Mouse (Mus musculus) regulatory T cell (primary cell): ENCODE measurements around the gene Synpo2.

Source experiments
- in situ Hi-C: fragments of 300-600 bp; cut with MboI, MseI; formaldehyde crosslinking; loops from one replicate; pipeline ENCODE4 v1.15.1; 2025; ENCODE audit warnings: high pct_unique_total_duplicates

The Synpo2 gene

GRCm38 (mm10) chr3:123095111-123095510 lies 140.8 kb downstream of the Synpo2 start:
- in situ Hi-C loops: loop anchor here (5.0 kb wide), 1 partner anchor 163 kb away; no protein-coding TSS in a partner anchor

DNA sequence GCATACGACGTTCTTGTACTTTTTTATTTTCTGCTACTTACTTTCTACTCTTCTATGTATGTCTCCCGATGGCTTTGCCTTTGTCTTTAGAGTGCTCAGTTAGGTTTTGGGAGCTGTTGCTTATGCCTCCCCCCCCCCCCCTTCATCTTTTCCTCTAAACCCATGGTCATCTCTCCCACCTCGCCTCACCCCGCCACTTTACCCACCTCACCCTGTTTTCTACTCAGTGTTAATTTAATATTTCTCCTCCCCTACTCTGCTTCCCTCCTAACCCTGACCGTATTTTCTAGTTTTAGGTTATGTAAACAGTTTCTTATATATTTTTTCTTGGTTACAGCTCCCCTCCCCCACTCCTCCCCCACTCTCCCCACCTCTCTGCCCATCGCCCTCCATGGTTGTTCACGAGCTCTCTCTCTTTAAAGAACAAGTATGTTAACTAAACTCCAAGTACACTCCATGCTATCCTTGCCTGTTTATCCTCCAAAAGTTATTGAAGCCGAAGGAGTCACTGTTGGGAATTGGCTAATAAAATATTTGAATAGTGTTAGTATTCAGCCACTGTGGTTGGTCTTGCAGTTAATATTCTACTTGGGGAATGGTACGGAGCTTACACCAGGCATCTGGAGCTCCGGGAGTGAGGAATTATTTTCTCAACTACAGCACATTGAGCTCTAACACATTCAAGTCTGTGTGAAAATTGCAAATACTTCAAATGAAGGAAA lies 142.1 kb downstream of the Synpo2 start:
- in situ Hi-C loops: no loop called here

GRCm38 (mm10) chr3:123092913-123093639 lies 142.9 kb downstream of the Synpo2 start:
- in situ Hi-C loops: no loop called here

GRCm38 (mm10) chr3:123092442-123092841 lies 143.5 kb downstream of the Synpo2 start:
- in situ Hi-C loops: no loop called here

- in situ Hi-C loops: no loop called here
Observed at GRCm38 (mm10) chr3:123089297-123090020, 146.5 kb downstream of the Synpo2 start.

- in situ Hi-C loops: no loop called here
Observed at GRCm38 (mm10) chr3:123088284-123088683, 147.7 kb downstream of the Synpo2 start.

- in situ Hi-C loops: no loop called here
Observed at GRCm38 (mm10) chr3:123085871-123086501, 150.0 kb downstream of the Synpo2 start.

- in situ Hi-C loops: no loop called here
Observed at GRCm38 (mm10) chr3:123081665-123082064, 154.3 kb downstream of the Synpo2 start.

GRCm38 (mm10) chr3:123080943-123081342 lies 155.0 kb downstream of the Synpo2 start:
- in situ Hi-C loops: no loop called here

GRCm38 (mm10) chr3:123080017-123080725 lies 155.8 kb downstream of the Synpo2 start:
- in situ Hi-C loops: no loop called here

- in situ Hi-C loops: no loop called here
Observed at GRCm38 (mm10) chr3:123075759-123076158, 160.2 kb downstream of the Synpo2 start.

- in situ Hi-C loops: no loop called here
Observed at GRCm38 (mm10) chr3:123075034-123075433, 160.9 kb downstream of the Synpo2 start.

- in situ Hi-C loops: no loop called here
Observed at GRCm38 (mm10) chr3:123073351-123073750, 162.6 kb downstream of the Synpo2 start.

DNA sequence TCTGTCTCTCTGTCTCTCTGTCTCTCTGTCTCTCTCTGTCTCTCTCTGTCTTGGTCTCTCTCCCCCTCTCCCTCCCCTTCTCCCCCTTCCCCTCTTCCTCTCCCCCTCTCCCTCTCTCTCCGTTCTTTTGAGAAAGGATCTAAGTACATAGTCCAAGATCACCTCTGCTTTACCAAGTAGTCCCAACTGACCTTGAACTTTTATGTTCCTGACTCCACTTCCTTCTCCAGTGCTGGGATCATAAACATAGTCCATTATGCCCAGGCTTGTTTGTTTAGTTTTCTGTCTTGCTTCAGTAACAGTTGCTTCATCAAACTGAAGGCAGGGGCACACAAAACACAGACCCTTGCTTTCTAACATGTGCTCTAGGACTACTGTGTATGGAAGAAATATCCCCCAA lies 163.5 kb downstream of the Synpo2 start:
- in situ Hi-C loops: no loop called here

GRCm38 (mm10) chr3:123070996-123071395 lies 165.0 kb downstream of the Synpo2 start:
- in situ Hi-C loops: no loop called here

GRCm38 (mm10) chr3:123066836-123067235 lies 169.1 kb downstream of the Synpo2 start:
- in situ Hi-C loops: no loop called here

DNA sequence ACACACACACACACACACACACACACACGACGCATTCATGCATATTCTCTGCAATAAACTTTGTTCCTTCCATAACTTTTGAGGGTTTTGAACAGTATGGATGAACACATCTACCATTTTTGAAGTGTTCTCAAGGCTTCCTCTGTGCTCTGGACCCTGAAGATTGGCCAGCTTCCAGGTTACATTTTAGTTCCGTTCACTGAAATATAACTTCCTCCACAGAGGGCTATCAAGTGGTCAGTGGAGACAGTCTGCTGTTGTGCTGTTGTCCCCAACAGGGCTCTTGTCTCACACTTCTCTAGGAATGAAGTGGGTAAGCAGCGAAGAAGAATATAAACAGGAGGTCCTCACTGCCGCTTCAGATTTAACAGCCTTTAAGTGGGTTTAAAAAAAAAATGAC lies 170.5 kb downstream of the Synpo2 start:
- in situ Hi-C loops: no loop called here

DNA sequence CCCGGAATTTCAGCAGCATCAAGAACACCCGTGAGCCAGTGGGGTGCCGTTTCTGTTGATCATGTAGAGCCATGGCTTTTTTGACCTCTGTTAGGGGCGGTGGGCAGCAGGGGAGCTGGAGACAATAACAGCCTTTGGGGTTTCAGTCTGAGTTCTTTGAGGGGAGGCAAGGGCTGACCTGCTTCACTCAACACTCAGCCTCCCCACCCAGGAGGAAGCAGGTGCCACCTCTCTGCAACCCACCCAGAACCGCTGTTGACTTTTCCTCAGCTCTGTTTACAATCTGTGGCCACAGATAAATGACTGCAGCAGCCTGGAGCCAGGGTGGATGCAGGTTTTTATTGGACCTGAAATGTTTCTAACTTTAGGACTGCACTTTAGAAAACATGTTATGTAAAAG lies 171.8 kb downstream of the Synpo2 start:
- in situ Hi-C loops: no loop called here

DNA sequence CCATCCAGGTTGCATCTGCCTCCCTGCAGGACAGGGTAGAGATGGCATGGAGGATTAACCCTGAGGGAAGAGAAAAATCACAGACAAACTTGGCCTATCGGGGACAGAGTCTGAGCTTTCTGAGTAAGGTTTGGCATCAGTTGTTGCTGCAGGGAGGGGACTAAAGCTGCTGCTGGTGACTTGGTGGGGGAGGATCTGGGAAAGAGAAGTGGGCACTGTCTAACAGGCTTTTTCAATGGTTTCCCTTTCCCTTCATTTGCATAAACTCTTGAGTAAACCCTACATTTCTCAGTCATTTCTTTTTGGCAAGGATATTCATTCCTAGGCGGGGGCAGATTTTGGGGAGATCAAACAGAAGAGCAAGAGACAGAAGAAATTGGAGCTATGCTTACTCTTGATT lies 174.0 kb downstream of the Synpo2 start:
- in situ Hi-C loops: no loop called here

DNA sequence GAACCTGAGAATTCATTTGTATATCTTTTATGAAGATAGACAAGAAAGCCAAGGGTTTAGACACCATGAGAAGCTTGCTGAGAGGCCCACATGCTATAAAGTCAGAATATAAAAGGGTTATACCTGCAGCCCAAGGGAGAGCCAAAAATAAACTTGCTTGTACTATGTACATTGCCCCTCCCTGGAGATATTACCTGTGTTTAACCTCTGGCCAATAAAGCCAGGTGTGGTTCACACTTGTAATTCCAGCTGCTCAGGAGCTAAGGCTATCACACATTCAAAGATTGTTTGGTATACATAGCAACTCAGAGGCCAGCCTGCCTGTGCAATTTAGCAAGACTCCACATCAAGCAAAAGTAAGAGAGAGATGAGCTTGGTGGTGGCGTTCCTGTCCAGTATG lies 177.1 kb downstream of the Synpo2 start:
- in situ Hi-C loops: loop anchor here (5.0 kb wide), 1 partner anchor 43 kb away; no protein-coding TSS in a partner anchor

- in situ Hi-C loops: no loop called here
Observed at GRCm38 (mm10) chr3:123054178-123054577, 181.8 kb downstream of the Synpo2 start.
